Mouse (Mus musculus) ES-E14 (cell line): ENCODE data around the gene 6430550D23Rik. TPM values are rescaled to one million over a fixed set of nuclear protein-coding genes. Genes with fewer than 3 reads are reported as not detected.

Source experiments
- DNase-seq: peaks from one replicate; pipeline ENCODE4 v3.0.0-alpha.2; 2013; ENCODE audit warnings: low read depth, low spot score
- H3K27ac ChIP-seq: 2 replicates; pipeline ENCODE4 v1.5.1; 2012; ENCODE audit warnings: low read depth, mild to moderate bottlenecking, low read length, moderate library complexity, mixed read lengths; ENCODE audit not compliant: poor library complexity, insufficient read depth, severe bottlenecking
- H3K36me3 ChIP-seq: 2 replicates; pipeline ENCODE4 v1.6.1; 2012; ENCODE audit warnings: mild to moderate bottlenecking, low read length, moderate library complexity, mixed read lengths; ENCODE audit not compliant: control insufficient read depth, poor library complexity, insufficient read depth, severe bottlenecking
- H3K4me1 ChIP-seq, 2 experiments: fragments of 150-350 bp in 1 of 2; sonication (generic) in 1 of 2; 2 replicates each; pipeline ENCODE4 v1.6.1; 2012; ENCODE audit warnings: low read length in 2 of 2, mild to moderate bottlenecking in 1 of 2, mixed read lengths in 1 of 2; ENCODE audit not compliant: control insufficient read depth in 2 of 2, insufficient read depth in 2 of 2, poor library complexity in 1 of 2
- H3K4me3 ChIP-seq, 2 experiments: fragments of 150-350 bp in 1 of 2; sonication (generic) in 1 of 2; 2 replicates each; pipeline ENCODE4 v1.5.1; 2012; ENCODE audit warnings: low read length in 2 of 2, low read depth in 1 of 2, mild to moderate bottlenecking in 1 of 2, mixed read lengths in 1 of 2; ENCODE audit not compliant: insufficient read depth in 1 of 2, poor library complexity in 1 of 2, severe bottlenecking in 1 of 2
- H3K9ac ChIP-seq: 2 replicates; pipeline ENCODE4 v1.6.1; 2012; ENCODE audit warnings: low read depth, mild to moderate bottlenecking, low read length, mixed read lengths; ENCODE audit not compliant: poor library complexity, insufficient read depth, severe bottlenecking
- H3K9me3 ChIP-seq: fragments of 150-350 bp; sonication (generic); 2 replicates; pipeline ENCODE4 v1.6.1; 2012; ENCODE audit warnings: low read depth, mild to moderate bottlenecking, low read length; ENCODE audit not compliant: control insufficient read depth, insufficient read depth
- CHD2 ChIP-seq: IDR thresholded peaks from 2 replicates; pipeline ENCODE4 v1.6.1; 2014; ENCODE audit warnings: mild to moderate bottlenecking, low read depth, low read length, inconsistent platforms
- HCFC1 ChIP-seq: IDR thresholded peaks from 2 replicates; pipeline ENCODE4 v1.6.1; 2012; ENCODE audit warnings: low read length, inconsistent platforms, borderline replicate concordance; ENCODE audit not compliant: insufficient read depth
- MAFK ChIP-seq: IDR thresholded peaks from 2 replicates; pipeline ENCODE4 v1.6.1; 2014; ENCODE audit warnings: mild to moderate bottlenecking, low read depth, low read length, inconsistent platforms; ENCODE audit not compliant: insufficient read depth
- ZC3H11A ChIP-seq: IDR thresholded peaks from 2 replicates; pipeline ENCODE4 v1.6.1; 2012; ENCODE audit warnings: low read depth, mild to moderate bottlenecking, inconsistent platforms, low read length, borderline replicate concordance
- ZNF384 ChIP-seq: IDR thresholded peaks from 2 replicates; pipeline ENCODE4 v1.6.1; 2012; ENCODE audit warnings: low read depth, low read length, inconsistent platforms
- in situ Hi-C, 2 experiments: fragments of 600-800 bp; cut with MboI; formaldehyde crosslinking; loops; one replicate each; pipeline ENCODE4 v1.15.1; 2025; ENCODE audit warnings: low sequenced_read_pairs in 2 of 2, inconsistent platforms in 1 of 2; ENCODE audit not compliant: unreplicated experiment in 2 of 2
- total RNA-seq: library from RNA; depleted of rRNA; stranded (reverse); fragments of 300-350 nt; gene quantifications from 2 replicates; pipeline ENCODE4 v1.2.3, GENCODE M21; 2012; rRNA removed

The 6430550D23Rik gene
- total RNA-seq, result 0.98 and 1.5 TPM in 2 replicates

- no peaks in the 10 kb centered on the region for H3K9me3 ChIP-seq
- in situ Hi-C loops, result no loop called here
- peak within 1 kb of the TSS; percentile 63; the same call in 1 of the 2 replicates for H3K27ac ChIP-seq
- peak within 1 kb of the TSS; percentile 91 for H3K9ac ChIP-seq
- DNase-seq, result peak; percentile 98
- TF ChIP-seq HCFC1, result peak; percentile 73
- no peak for TF ChIP-seq CHD2
- peaks cover 22% of the 10 kb centered on the region for H3K36me3 ChIP-seq
- H3K4me3 ChIP-seq, result peak within 1 kb of the TSS; percentile 88 to 91
- peaks cover 0 to 5% of the 10 kb centered on the region in 2 experiments; a peak in 2 of 4 replicates for H3K4me1 ChIP-seq
Observed at GRCm38 (mm10) chr2:156007888-156008532, at the start of gene 6430550D23Rik, which contains the start of gene Ergic3. Gene 6430550D23Rik (minus strand): TSS chr2:156007977. Gene Ergic3 (plus strand): TSS chr2:156008045.

- TF ChIP-seq ZNF384 (no peak), HCFC1 (no peak), MAFK (no peak), CHD2 (no peak), ZC3H11A (no peak)
- Histone ChIP-seq H3K4me3 (no peak within 1 kb of the TSS), H3K27ac (no peak within 1 kb of the TSS), H3K4me1 (peaks cover 0 to 2% of the 10 kb centered on the region in 2 experiments; a peak in 1 of 4 replicates), H3K9me3 (no peaks in the 10 kb centered on the region), H3K9ac (no peak within 1 kb of the TSS), H3K36me3 (no peaks in the 10 kb centered on the region)
- DNase-seq, result no peak
- in situ Hi-C loops, result no loop called here
Observed at GRCm38 (mm10) chr2:156052816-156053215, 45.0 kb upstream of the 6430550D23Rik start, which contains the start of gene Fer1l4. Gene Fer1l4 (minus strand): TSS chr2:156052947.

GRCm38 (mm10) chr2:156047929-156048328 lies 40.2 kb upstream of the 6430550D23Rik start:
- H3K9me3 ChIP-seq, result no peaks in the 10 kb centered on the region
- no peak overlapping the region; a peak in 1 of 4 replicates for H3K4me3 ChIP-seq
- peak; percentile 51 for DNase-seq
- no peak overlapping the region for H3K27ac ChIP-seq
- H3K4me1 ChIP-seq, result peaks cover 0 to 4% of the 10 kb centered on the region in 2 experiments; a peak in 1 of 4 replicates
- H3K9ac ChIP-seq, result 0 out of 2 replicates have a peak overlapping the region, but pooled peaks have one; percentile 1
- TF ChIP-seq ZNF384 (no peak), HCFC1 (no peak), ZC3H11A (no peak), CHD2 (no peak)
- in situ Hi-C loops, result no loop called here
- no peaks in the 10 kb centered on the region for H3K36me3 ChIP-seq

GRCm38 (mm10) chr2:156042903-156043302 lies 35.1 kb upstream of the 6430550D23Rik start:
- in situ Hi-C loops, result no loop called here
- no peak overlapping the region for H3K4me3 ChIP-seq
- no peaks in the 10 kb centered on the region for H3K9me3 ChIP-seq
- H3K9ac ChIP-seq, result no peak overlapping the region
- no peak for DNase-seq
- no peak overlapping the region for H3K27ac ChIP-seq
- peaks cover 0 to 4% of the 10 kb centered on the region in 2 experiments; a peak in 1 of 4 replicates for H3K4me1 ChIP-seq
- no peaks in the 10 kb centered on the region for H3K36me3 ChIP-seq
- TF ChIP-seq CHD2 (no peak), ZNF384 (no peak), ZC3H11A (no peak)

- no peaks in the 10 kb centered on the region for H3K36me3 ChIP-seq
- in situ Hi-C loops, result no loop called here
- peaks cover 0 to 4% of the 10 kb centered on the region in 2 experiments; a peak in 1 of 4 replicates for H3K4me1 ChIP-seq
- no peaks in the 10 kb centered on the region for H3K9me3 ChIP-seq
- DNase-seq, result no peak
- H3K4me3 ChIP-seq, result no peak overlapping the region
- H3K27ac ChIP-seq, result no peak overlapping the region
- TF ChIP-seq HCFC1 (no peak), ZC3H11A (no peak), MAFK (no peak), ZNF384 (no peak), CHD2 (no peak)
- H3K9ac ChIP-seq, result no peak overlapping the region
Observed at GRCm38 (mm10) chr2:156039390-156039789, 31.6 kb upstream of the 6430550D23Rik start.
